Mouse (Mus musculus): ENCODE measurements around the gene Eif2b5. TPM values are rescaled to one million over a fixed set of nuclear protein-coding genes. Genes with fewer than 3 reads are reported as not detected.
"Not testable (repeated sequence)": the region's sequence is repeated elsewhere in the genome, so short reads cannot be mapped to it uniquely, and the experiment has no call there.

The Eif2b5 gene
- polyA plus RNA-seq, 1 experiment from 2014 or later: 101 TPM

GRCm38 (mm10) chr16:20476857-20477256 lies 21.8 kb upstream of the Eif2b5 start:
- 43% methylated on average over 1 of the region's 1 CpGs for WGBS
- ATAC-seq: peak; percentile 48; the same call in 1 of the 2 replicates

GRCm38 (mm10) chr16:20477270-20477669 lies 21.3 kb upstream of the Eif2b5 start:
- H3K4me2 ChIP-seq: no peak overlapping the region
- H3K27me3 ChIP-seq: no peaks in the 10 kb centered on the region
- H3K36me3 ChIP-seq (ENCODE audit: poor library complexity, severe bottlenecking): no peaks in the 10 kb centered on the region
- no peaks in the 10 kb centered on the region for H3K4me1 ChIP-seq
- 59% methylated on average over 3 of the region's 3 CpGs for WGBS
- no peaks in the 10 kb centered on the region for H3K9me3 ChIP-seq (replicated peaks)
- H3K4me3 ChIP-seq: no peak overlapping the region
- ATAC-seq: 0 out of 2 replicates have a peak, but pooled peaks have one; percentile 36
- 0 out of 2 replicates have a peak overlapping the region, but pooled peaks have one; percentile 35 for H3K27ac ChIP-seq
- H3K9ac ChIP-seq: no peak overlapping the region

More at GRCm38 (mm10) chr16:20476857-20477256, 21.8 kb upstream of the Eif2b5 start:
- H3K4me2 ChIP-seq: no peak overlapping the region
- H3K9me3 ChIP-seq (replicated peaks): no peaks in the 10 kb centered on the region
- H3K4me1 ChIP-seq: no peaks in the 10 kb centered on the region
- H3K36me3 ChIP-seq (ENCODE audit: poor library complexity, severe bottlenecking): no peaks in the 10 kb centered on the region
- H3K9ac ChIP-seq: no peak overlapping the region
- no peak overlapping the region for H3K4me3 ChIP-seq
- H3K27me3 ChIP-seq: no peaks in the 10 kb centered on the region
- peak overlapping the region; percentile 35; the same call in 1 of the 2 replicates for H3K27ac ChIP-seq

DNA sequence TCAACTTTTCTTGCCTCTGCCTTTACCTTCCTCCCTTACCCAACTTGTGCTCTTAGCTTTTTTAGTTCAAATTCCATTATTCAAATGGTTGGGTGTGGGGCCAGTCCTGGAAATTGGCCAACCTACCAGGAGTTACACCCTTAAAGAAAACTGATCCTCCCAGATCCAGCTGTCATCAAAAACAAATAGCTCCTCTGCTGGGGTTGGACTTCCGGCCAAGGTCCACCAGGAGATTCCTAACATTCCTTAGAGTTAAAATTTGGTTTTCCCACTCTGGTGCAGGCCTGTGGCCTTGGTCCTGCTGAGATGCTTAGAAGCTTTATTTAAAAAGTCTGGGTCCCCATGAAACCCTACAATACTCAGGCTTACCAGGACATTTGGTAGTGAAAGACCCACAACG lies 20.1 kb upstream of the Eif2b5 start:
- no peak for ATAC-seq
- Histone ChIP-seq H3K27me3 (no peaks in the 10 kb centered on the region), H3K4me2 (no peak overlapping the region), H3K9ac (no peak overlapping the region), H3K9me3 (replicated peaks) (no peaks in the 10 kb centered on the region), H3K27ac (no peak overlapping the region), H3K4me3 (no peak overlapping the region), H3K36me3 (ENCODE audit: poor library complexity, severe bottlenecking) (no peaks in the 10 kb centered on the region), H3K4me1 (no peaks in the 10 kb centered on the region)
- 74% methylated on average over 2 of the region's 2 CpGs for WGBS

DNA sequence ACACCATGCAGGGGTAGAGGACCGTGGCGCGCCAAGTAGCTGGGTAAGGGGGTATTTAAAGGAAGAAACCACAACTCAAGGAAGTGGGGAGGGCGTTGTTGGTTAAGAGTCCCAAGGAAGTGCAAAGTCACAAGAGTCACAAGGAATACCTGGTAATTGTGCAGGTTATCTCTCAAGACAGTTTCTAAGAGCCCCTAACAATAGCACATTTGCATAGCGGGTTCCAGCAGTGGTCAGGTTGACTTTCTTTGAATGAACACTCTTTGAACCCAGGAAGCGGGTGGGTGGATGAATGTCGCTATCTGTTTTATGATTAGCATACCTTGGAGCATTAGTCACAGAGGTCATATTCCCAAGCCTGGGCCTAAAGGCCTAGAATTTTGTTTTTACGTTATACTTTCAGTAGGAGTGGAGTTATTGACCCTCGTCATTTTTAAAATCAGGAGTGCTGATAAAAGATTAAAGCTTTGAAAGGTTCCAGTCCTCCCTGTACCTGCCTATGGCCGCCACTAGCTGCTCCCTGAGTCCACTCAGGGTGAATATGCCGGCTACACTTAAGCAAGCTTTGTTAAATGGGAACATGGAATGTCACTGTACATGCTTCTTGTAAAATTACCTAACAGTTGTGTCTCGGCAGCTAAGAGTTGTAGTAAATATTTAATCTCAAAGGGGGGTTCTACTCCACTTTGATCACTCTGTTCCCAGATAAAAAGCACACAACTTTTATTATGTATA lies 19.4 kb upstream of the Eif2b5 start:
- not testable (repeated sequence) for H3K4me1 ChIP-seq; H3K27me3 ChIP-seq; H3K27ac ChIP-seq; H3K9ac ChIP-seq; H3K4me2 ChIP-seq; H3K9me3 ChIP-seq (replicated peaks); H3K36me3 ChIP-seq (ENCODE audit: poor library complexity, severe bottlenecking); ATAC-seq; H3K4me3 ChIP-seq
- 95% methylated on average over 12 of the region's 12 CpGs for WGBS

DNA sequence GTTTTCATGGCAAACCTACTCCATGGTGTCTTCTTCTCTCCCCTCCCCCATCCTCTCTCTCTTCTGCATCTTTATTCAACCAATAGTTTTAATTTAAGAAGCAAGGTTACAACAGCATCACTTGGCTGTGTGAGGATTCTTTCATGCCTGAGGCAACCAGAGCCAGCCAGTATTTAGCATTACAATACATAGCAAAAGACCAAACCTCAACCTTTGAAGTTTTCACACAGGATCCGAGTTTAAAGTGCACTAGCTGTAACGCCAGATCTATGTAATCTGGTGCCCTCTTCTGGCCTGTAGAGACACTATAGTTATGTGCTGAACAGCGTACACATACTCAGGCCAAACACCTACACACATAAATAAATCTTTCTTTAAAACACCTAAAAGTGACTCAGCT lies 18.5 kb upstream of the Eif2b5 start:
- ATAC-seq: peak; percentile 58; the same call in 1 of the 2 replicates
- Histone ChIP-seq H3K9ac (no peak overlapping the region), H3K4me1 (no peaks in the 10 kb centered on the region), H3K27me3 (no peaks in the 10 kb centered on the region), H3K36me3 (ENCODE audit: poor library complexity, severe bottlenecking) (no peaks in the 10 kb centered on the region), H3K27ac (no peak overlapping the region), H3K9me3 (replicated peaks) (no peaks in the 10 kb centered on the region), H3K4me3 (no peak overlapping the region), H3K4me2 (no peak overlapping the region)
- 26% methylated on average over 3 of the region's 3 CpGs for WGBS

DNA sequence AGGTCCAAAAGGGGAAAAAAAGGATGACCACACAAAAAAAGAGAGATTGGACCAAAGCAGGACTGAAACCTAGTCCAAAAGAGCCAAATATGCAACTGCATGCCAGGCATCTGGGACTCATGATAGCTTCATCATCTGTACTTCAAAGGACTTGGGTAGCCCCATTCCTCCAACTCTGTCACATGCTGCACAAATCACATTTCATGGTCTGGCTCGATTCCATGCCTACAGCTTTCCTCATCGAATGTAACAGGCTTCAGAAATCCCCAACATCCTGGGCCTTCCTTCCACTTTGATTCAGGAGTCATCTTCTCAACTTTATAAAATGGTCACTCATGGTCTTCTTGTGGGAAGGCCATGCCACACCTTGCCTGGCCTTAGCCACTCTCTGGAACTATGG lies 16.9 kb upstream of the Eif2b5 start:
- no peaks in the 10 kb centered on the region for H3K36me3 ChIP-seq (ENCODE audit: poor library complexity, severe bottlenecking)
- no peak overlapping the region for H3K9ac ChIP-seq
- no peak for ATAC-seq
- no peak overlapping the region for H3K4me2 ChIP-seq
- H3K27me3 ChIP-seq: no peaks in the 10 kb centered on the region
- no peak overlapping the region for H3K4me3 ChIP-seq
- H3K9me3 ChIP-seq (replicated peaks): no peaks in the 10 kb centered on the region
- H3K27ac ChIP-seq: no peak overlapping the region
- 75% methylated on average over 2 of the region's 2 CpGs for WGBS
- no peaks in the 10 kb centered on the region for H3K4me1 ChIP-seq

GRCm38 (mm10) chr16:20483716-20484115 lies 14.9 kb upstream of the Eif2b5 start:
- not testable (repeated sequence) for ATAC-seq
- WGBS: 86% methylated on average over 7 of the region's 7 CpGs

DNA sequence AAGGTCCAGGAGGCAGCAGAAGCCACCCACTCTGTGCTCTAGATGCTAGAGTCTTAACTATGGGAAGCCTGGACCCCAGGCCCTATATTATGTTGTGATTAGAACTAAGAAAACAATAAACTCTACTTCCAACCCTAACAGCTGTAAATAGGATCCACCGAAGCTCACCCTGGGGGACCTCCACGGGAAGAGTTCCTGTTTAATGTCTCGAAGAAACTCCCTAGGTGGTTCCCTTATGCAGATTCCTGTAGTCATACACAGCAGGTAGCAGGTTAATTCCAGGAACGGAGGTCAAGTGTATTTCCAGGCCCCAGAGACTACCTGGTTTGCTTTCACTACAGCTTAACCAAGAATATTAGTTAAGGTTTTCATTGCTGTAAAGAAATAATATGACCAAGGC lies 13.6 kb upstream of the Eif2b5 start:
- no peak for ATAC-seq
- no peak overlapping the region for H3K27ac ChIP-seq
- H3K9ac ChIP-seq: no peak overlapping the region
- 45% methylated on average over 4 of the region's 4 CpGs for WGBS
- H3K9me3 ChIP-seq (replicated peaks): no peaks in the 10 kb centered on the region
- no peaks in the 10 kb centered on the region for H3K4me1 ChIP-seq
- no peaks in the 10 kb centered on the region for H3K36me3 ChIP-seq (ENCODE audit: poor library complexity, severe bottlenecking)
- H3K27me3 ChIP-seq: no peaks in the 10 kb centered on the region
- H3K4me3 ChIP-seq: no peak overlapping the region
- no peak overlapping the region for H3K4me2 ChIP-seq

More at GRCm38 (mm10) chr16:20483716-20484115, 14.9 kb upstream of the Eif2b5 start:
- H3K9ac ChIP-seq; H3K4me3 ChIP-seq; H3K27ac ChIP-seq; H3K4me2 ChIP-seq; H3K27me3 ChIP-seq; H3K9me3 ChIP-seq (replicated peaks); H3K36me3 ChIP-seq (ENCODE audit: poor library complexity, severe bottlenecking); H3K4me1 ChIP-seq: not testable (repeated sequence)

- ATAC-seq: no peak
- 60% methylated on average over 3 of the region's 3 CpGs for WGBS
- Histone ChIP-seq H3K9me3 (replicated peaks) (no peaks in the 10 kb centered on the region), H3K27ac (no peak overlapping the region), H3K36me3 (ENCODE audit: poor library complexity, severe bottlenecking) (no peaks in the 10 kb centered on the region), H3K9ac (no peak overlapping the region), H3K4me3 (no peak overlapping the region), H3K27me3 (no peaks in the 10 kb centered on the region), H3K4me2 (no peak overlapping the region), H3K4me1 (no peaks in the 10 kb centered on the region)
These were observed 12.6 kb upstream of the Eif2b5 start for GRCm38 (mm10) chr16:20486048-20486447.

DNA sequence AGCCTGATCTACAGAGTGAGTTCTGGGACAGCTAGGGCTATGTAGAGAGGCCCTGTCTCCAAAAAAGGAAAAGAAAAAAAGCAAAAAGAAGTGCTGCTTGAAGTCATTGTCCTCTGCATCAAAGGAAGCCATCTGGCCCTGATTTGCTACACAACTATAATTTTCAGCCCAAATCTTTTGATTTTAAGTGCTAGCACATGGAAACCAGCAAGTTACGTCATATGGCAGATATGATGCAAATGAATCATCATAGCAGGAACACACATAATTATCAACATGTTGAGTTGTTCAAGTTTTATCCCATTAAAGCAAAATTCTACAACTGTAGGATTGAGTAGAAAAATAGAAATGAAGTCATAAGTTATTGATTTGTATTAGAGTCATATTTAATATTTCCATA lies 10.5 kb upstream of the Eif2b5 start:
- Histone ChIP-seq H3K9me3 (replicated peaks) (no peaks in the 10 kb centered on the region), H3K9ac (no peak overlapping the region), H3K36me3 (ENCODE audit: poor library complexity, severe bottlenecking) (no peaks in the 10 kb centered on the region), H3K4me1 (no peaks in the 10 kb centered on the region), H3K4me2 (no peak overlapping the region), H3K27me3 (no peaks in the 10 kb centered on the region), H3K27ac (no peak overlapping the region), H3K4me3 (no peak overlapping the region)
- no peak for ATAC-seq
- 85% methylated on average over 1 of the region's 1 CpGs for WGBS

DNA sequence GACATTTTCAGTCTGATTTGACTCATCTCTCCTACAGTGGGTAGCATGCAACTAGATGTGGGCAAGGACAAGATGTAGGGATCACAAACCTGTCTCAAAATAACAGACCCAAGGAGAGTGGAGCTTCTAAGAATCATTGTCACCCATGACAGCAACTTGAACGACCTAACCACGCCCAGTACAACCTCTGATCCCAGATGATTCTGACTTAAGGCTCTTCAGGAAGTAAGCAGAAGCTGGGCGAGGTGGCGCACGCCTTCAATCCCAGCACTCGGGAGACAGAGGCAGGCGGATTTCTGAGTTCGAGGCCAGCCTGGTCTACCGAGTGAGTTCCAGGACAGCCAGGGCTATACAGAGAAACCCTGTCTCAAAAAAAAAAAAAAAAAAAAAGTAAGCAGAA lies 9.9 kb upstream of the Eif2b5 start:
- 86% methylated on average over 9 of the region's 9 CpGs for WGBS

GRCm38 (mm10) chr16:20489233-20489632 lies 9.4 kb upstream of the Eif2b5 start:
- ATAC-seq: no peak
- no peaks in the 10 kb centered on the region for H3K4me1 ChIP-seq
- no peak overlapping the region for H3K27ac ChIP-seq
- no peaks in the 10 kb centered on the region for H3K27me3 ChIP-seq
- no peaks in the 10 kb centered on the region for H3K9me3 ChIP-seq (replicated peaks)
- H3K36me3 ChIP-seq (ENCODE audit: poor library complexity, severe bottlenecking): no peaks in the 10 kb centered on the region
- H3K9ac ChIP-seq: no peak overlapping the region
- H3K4me2 ChIP-seq: no peak overlapping the region
- no peak overlapping the region for H3K4me3 ChIP-seq
- WGBS: 82% methylated on average over 2 of the region's 2 CpGs

More for the DNA sequence above, 9.9 kb upstream of the Eif2b5 start:
- H3K4me1 ChIP-seq; H3K9ac ChIP-seq; H3K4me3 ChIP-seq; H3K27me3 ChIP-seq; ATAC-seq; H3K27ac ChIP-seq; H3K36me3 ChIP-seq (ENCODE audit: poor library complexity, severe bottlenecking); H3K4me2 ChIP-seq; H3K9me3 ChIP-seq (replicated peaks): not testable (repeated sequence)

GRCm38 (mm10) chr16:20490581-20490980 lies 8.0 kb upstream of the Eif2b5 start:
- Histone ChIP-seq H3K27ac (no peak overlapping the region), H3K4me3 (no peak overlapping the region), H3K4me1 (no peaks in the 10 kb centered on the region), H3K4me2 (no peak overlapping the region), H3K9ac (no peak overlapping the region), H3K9me3 (replicated peaks) (no peaks in the 10 kb centered on the region), H3K36me3 (ENCODE audit: poor library complexity, severe bottlenecking) (no peaks in the 10 kb centered on the region), H3K27me3 (no peaks in the 10 kb centered on the region)
- no peak for ATAC-seq
- 53% methylated on average over 2 of the region's 2 CpGs for WGBS

All from forebrain, embryonic 13.5 days (tissue).